Comparison of ENCODE assay signal across 8 mouse cellular contexts in genomic region chr4:97910777-97911580, GRCm38 (mm10).
DNase-seq lines count a peak whose midpoint lies in the region; ATAC-seq and TF ChIP-seq lines count a peak whose summit lies in the region.

No protein-coding gene starts in this region.

- peak overlapping the region; percentile 50 for H3K4me3 ChIP-seq in lung, adult 2 months (replicated peaks; ENCODE audit: extremely low read depth, low read depth, low read length)

- no peak for TF ChIP-seq CTCF in lung, adult 2 months (IDR thresholded peaks at IDR 0.05; ENCODE audit: insufficient read depth, low read length)

- 42% methylated on average over 27 of the region's 27 CpGs for whole genome bisulfite sequencing in lung, adult 2 months

- peak; percentile 27 for DNase-seq in ovary, postnatal 14 days (ENCODE audit: low spot score)
- no peak for DNase-seq in ovary, postnatal 10 days (ENCODE audit: low spot score)
- peak; percentile 97 for DNase-seq in cerebellum, adult 9-10 months
- DNase-seq in gonadal fat pad, adult 2 months (ENCODE audit: low read depth): peak; percentile 92
- peak; percentile 64 for DNase-seq in lung, adult 2 months
- peak; percentile 61 for DNase-seq in right cerebral cortex, postnatal 4 days
- no peak for DNase-seq in heart, adult 8-10 months (ENCODE audit: low spot score)

- no peak for ATAC-seq in erythroid progenitor cell, adult 5-6 weeks (replicated peaks; ENCODE audit: low FRiP score, poor library complexity, severe bottlenecking)

- H3K4me1 ChIP-seq in lung, adult 2 months (ENCODE audit: control insufficient read depth, insufficient read depth, low read length): peaks cover 18% of the 10 kb centered on the region

- TF ChIP-seq POLR2A in lung, adult 2 months (IDR thresholded peaks at IDR 0.05; ENCODE audit: borderline replicate concordance, extremely low read depth, low read depth, low read length): no peak

Comparison
In these comparisons a context has a peak if more than half of its experiments do, and no peak if none do; other contexts are left out.
1. DNase-seq: peak in ovary, postnatal 14 days (single experiment), cerebellum, adult 9-10 months (single experiment), gonadal fat pad, adult 2 months (single experiment), lung, adult 2 months (single experiment) and right cerebral cortex, postnatal 4 days (single experiment); none in ovary, postnatal 10 days (single experiment) and heart, adult 8-10 months (single experiment).